Mouse (Mus musculus): ENCODE results near the gene Klf6.
A peak's percentile ranks its signal among the peaks of the same experiment; 100 is the strongest.

Gene Klf6

DNA sequence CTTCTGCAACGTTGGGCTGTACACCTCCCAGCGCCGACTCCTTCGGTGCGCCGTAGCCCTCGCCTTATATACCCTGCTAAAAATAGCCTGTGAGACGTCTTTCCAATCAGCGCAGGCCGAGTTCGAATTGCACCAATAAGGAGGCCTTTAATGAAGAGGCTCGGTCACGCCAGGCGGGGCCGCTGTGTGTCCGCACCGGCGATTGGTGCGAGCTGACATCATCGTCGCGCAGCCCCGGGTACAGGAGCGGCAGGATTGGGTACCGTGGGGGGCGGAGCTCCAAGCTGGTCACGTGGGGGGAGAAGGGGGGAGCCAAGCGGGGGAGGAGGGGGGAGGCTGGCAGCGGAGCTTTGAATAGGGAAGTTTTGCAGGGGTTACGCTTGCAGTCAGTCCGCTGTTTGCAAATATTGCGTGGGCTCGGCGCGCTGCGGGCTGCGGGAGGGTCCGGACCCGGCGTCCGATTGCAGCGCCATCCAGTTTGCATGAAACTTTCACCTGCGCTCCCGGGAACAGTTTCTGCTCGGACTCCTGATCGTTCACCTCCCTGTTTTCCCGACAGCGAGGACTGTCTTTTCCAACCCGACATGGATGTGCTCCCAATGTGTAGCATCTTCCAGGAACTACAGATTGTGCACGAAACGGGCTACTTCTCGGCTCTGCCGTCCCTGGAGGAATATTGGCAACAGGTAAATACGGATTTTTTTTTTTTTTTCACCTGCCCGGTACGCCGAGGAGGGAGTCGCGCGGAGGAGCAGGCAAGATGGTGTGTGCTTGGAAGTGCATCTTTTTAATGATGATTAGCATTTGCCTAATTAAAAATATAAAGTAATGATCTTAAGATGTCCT lies at the start of gene Klf6:
Klf6 (plus strand) TSS at position 326 of the 846 bp plus-strand sequence.
- DNase-seq (ENCODE audit: low read depth) = peak; percentile 97

DNA sequence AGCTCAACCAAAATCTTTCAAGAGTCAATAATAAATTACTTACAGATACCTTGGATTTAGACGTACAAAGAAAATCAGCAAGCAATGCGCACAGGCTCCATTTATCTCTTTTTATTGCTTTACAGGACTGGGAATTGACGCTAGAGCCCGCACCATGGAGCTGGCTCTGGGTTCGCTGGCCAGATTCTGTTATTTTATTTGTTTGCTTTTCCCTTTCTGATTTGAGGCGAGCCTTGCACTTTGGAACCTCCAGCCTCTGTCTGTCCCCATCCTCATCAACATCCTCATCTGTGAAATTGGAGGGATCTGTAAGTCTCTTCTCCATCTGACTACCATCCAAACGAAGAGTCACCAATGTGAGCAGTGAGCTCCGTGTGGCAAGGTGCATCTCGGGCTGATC lies 47.8 kb upstream of the Klf6 start:
- DNase-seq (ENCODE audit: low read depth) = no peak

DNA sequence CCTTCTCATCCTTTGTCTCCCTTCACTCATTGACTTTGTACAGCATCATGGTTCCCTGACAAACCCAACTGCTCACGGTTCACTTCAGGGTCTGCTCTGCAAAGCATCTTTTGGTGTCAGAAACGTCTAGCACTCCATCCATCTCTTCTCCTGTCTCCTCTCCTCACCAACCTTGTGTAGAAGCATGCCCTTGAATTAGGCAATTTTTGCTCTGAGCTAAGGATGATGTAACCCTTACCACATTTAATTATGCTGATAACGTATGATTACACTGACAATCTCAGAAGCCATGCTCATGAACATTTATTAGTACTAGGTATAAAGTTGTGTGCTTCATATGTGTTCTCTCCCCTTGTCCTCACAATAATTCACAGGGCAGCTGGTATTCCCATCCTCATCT lies 44.0 kb upstream of the Klf6 start:
- DNase-seq (ENCODE audit: low read depth) = peak; percentile 18

DNA sequence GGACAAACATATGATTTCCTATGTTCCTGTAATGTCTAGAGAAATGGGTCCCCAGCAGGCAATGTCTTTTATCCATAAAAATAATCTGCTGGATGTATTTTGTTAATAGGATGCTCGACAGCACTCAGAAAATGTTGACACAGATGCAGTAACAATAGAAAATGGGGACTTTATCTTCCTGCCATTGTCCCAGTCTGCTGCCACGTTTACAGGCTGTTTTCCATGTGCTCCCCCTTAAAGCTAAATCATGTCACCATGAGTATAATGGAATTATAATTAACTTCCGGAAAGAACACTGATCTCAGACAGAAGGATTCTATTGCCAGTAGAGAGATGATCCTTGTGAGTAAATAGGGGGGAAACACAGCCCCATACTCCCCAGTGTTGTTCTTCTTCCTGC lies 42.1 kb upstream of the Klf6 start:
- DNase-seq (ENCODE audit: low read depth) = no peak

DNA sequence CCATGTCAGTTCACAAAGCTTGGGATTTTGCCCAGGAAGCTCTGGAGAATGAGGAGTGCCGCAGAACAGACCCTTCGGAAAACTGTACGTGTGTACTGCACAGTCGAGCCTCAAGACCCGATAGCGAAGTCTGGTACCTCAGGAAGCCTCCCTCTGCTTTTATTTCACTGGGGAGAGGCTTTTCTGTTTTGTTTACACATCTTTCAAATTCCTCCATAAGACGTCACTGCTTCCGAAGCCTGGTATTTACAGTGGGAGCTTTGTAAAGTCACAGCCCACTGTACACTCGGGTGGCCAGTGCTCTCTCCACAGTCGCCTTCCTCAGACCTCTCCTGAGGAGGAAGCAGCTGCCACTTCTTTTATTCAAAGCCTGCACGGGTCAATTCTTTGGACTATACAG lies 38.7 kb upstream of the Klf6 start:
- DNase-seq (ENCODE audit: low read depth) = no peak

DNA sequence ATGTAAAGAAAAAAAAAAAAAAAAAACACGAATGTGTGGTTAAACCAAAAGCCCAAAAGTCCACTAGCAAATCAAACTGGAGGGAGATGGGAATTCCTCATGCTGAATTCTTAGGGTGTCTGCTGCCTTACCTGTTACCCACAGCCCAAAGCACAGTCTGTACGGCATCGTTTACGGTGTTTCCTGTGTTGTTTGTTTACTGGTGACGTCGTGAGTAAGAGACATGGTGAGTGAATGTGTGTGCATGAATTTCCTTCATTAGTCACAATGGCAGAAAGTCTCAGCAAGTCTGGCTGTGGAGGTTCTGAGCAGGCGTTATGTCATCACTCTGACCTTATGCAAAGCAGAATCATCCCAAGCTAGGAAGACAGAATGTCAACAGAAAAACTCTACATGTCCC lies 38.1 kb upstream of the Klf6 start:
- DNase-seq (ENCODE audit: low read depth) = no peak

DNA sequence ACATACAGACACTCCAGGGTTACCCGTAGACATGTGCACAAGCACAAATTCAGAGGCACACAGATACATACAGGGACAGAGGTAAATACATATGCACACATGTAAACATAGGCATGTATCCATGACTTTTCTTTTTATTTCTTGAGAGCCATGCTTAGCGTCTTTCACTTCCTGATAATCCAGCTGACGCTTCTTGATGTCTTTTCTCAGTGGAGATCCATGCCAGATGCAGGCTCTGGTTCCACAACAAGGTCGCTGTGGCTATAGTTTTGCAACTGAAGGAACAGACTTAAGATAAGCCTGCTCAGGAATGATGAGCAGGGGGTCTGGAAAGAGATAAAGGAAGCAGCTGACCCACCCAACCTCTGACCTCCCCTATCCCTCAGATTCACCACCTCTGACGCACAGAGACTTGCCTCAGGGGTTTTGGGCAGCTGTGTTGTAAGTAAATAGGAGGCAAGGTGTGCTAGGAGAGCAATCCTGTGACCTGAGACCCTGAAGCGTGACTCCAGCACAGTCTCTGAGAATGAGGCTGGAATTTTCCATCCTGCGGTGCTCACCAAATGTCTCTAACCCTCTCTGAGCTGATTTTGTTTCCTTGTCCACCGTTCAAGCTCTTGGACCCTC lies 37.0 kb upstream of the Klf6 start:
- DNase-seq (ENCODE audit: low read depth) = no peak

DNA sequence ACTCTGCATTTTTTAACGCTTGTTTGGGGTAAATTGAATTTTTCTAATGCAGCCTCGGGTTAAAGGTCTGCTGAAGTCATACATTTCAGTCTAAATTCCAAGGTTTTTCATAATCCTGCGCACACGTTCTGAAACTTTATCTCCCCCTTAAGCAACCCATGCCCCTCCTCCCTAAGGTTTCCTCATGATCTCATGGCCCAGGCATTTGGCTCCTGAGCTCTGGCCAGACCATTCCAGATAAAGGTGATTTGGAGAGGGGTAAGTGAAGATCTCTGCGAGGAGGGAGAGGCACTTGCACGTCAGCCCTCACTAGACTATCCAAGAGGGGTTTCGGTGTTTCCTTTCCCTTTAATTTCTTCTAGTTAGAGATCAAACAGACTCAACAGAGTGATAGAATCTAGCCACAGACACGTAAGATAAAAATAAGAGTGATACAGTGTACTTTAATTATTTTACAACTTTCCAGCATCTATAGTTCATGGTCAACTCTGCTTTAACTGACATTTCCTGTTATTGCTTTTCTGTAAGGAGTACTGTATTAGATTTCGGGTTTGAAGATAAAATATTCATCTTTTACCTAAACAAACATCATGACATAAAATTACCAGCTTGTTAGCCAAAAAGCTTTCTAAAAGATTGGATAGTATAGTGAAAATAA lies 35.0 kb upstream of the Klf6 start:
- DNase-seq (ENCODE audit: low read depth) = no peak

DNA sequence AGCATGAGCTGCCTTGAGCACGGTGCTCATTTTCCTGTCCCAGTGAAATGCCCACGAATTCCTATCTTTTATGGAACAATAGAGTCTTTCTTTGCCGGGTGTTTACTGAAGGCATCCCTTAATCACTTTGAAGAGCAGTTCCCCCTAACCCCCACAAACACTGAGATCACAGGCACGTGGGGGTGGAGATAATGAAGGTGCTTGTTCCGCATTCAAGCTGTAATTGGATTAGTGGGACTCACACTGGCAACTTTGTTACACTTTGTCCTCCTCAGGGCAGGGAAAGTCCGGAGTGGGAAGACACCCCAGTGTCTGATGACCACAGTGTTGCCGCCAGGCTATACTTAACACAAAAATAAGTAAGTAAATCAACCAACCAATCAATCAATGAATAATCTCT lies 29.3 kb upstream of the Klf6 start:
- no peak for DNase-seq (ENCODE audit: low read depth)

DNA sequence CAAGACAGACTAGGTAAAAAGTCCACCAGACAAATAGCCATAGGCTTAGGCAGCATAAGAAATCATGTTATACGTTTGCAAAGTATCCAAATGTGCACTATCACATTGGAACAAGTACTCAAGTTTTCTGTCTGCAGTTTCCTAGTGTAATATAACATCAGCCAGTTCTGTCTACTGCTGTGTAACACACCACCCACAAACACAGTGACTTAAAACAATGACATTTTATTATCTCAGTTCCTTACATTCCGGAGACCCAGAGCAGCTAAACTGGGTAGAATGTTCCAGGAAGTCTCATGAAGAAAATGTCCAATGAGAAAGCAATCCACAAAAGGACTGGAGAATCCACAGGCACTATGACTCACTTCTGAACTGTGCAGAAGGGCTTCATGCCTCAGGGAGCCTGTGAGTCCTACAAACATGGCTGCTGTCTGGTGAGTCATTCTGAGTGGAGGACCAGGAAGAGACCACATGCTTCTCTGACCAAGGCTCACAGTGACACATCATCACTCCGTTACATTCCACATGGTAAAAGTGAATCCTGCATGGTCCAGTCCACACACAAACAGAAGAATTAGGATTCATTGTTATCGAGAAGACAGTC lies 24.0 kb upstream of the Klf6 start:
- peak; percentile 89 for DNase-seq (ENCODE audit: low read depth)

DNA sequence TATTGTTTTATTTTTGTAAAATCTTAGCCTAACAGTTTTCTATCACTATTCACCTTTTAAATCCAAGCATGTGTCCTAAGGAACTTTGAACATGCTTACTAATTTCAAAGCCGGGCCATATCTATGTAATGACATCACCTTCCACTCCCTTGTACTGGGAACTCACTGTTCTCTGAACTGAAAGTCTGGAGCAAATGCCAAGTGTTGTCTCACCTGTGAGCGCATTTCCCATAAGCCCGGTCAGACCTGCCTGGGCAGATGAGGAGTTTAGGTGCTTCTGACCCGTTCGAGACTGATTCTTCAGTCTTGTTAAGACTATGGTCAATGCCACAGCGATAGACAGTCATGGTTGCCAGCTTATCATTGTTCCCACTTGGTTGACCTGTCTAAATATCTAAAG lies 19.9 kb upstream of the Klf6 start:
- DNase-seq (ENCODE audit: low read depth) = no peak

DNA sequence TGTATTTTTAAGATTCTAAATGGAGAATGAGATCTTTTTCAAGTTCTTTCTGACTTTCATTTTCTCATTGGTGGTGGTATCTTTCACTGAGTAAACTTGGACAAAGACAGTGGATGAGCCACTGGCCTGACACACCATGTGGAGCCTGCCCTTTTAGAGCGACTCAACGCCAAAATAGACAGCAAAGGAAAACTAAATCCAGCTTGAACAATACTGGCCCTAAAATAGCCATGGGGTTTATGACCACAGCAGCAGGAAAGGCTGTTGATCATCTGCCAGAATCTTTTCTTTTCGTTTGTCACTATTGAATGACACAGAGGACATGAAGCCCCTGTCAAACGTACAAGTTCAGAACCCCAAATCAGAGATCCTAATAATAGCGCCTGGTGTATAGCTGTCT lies 18.4 kb upstream of the Klf6 start:
- DNase-seq (ENCODE audit: low read depth) = peak; percentile 64

DNA sequence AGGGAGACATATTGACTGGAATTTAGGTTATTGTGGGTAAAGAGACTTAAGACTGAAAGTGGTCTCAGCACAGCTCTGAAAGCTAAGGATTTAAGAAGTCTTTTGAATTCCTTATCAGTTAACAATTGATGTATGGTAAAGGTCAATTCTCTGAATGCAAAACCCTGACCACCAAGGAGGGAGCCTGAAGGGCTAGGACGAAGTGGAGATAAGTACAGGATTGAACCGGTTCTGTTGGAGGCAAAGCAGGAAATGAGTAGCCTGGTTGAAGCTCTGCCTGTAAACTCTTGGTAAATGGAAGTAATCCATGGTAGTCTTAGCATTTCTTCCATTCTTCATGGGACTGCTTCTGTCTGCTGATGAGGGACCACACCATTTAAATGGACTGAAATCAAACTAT lies 17.5 kb upstream of the Klf6 start:
- peak; percentile 68 for DNase-seq (ENCODE audit: low read depth)

DNA sequence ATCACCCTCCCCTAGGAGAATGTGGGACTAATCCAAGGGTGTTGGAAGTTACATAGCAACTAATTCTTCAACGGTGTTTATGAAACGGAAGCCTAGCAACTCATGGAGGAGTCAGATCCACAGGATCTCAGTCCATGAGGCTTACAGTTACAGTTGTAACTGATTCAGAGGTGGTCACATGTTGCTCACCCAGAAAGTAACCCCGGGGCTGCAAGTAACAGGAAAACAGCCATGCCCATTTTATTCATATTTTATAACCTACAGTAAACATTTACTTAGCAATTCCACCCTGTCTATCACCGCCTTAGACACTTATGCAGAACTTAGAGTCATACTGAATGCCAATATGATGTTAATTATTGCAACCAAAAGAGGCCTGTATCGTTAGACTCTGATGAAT lies 16.9 kb upstream of the Klf6 start:
- DNase-seq (ENCODE audit: low read depth) = peak; percentile 21

DNA sequence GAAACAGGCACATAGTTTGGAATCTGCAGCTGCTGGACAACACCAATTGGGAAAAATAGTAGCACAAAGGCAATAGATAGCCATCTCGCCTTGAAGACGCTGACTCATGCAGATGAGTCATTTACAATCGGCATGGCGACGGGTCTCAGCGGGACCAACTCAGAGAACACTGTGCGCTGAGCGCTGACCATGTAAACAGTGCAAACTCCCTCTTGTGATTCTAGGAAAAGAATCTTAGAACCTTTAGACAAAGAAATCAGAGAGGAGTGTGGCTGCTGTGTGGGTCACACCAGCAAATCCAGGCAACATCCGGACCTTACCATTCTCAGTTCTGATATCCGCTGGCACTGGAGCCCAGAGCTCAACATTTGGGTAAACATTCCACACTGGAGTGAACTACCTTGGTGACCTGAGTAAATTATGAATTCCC lies 16.1 kb upstream of the Klf6 start:
- DNase-seq (ENCODE audit: low read depth) = peak; percentile 92

DNA sequence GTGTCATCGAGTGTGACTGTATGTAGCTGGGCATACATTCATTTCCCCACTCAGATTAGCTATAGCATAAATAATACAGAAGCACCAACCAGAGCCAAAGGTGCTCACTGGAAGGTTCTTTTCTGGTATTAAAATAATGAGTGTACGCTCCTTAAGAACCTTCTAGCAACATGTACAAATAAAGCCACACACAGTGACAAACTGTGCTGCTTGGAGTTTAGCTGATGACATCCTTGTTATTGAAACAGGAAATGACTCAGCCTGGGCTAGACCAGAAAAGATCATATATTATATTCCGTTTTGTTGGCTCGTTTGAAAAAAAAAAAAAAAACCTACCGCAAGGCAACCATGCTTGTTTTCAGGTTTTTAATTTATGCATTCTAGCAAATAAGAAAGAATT lies 15.7 kb upstream of the Klf6 start:
- peak; percentile 98 for DNase-seq (ENCODE audit: low read depth)

DNA sequence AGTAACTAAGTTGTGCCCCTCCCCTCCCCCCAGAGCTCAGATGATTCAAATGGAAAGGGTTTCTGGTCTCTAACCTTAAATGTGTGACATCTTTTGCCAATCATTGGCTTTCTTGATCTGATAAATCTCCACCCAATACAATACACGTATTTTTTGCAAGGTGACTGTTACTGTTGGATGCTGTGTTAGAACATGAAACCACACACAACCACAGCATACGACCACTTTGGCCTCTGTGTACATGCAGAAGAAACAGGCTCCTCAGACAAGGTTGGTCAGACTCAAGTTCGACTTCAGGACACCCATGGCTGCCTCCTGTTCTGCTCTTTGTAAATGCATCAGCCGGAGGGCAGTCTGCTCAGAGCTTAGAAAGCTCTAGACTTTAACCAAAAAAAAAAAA lies 14.4 kb upstream of the Klf6 start:
- peak; percentile 37 for DNase-seq (ENCODE audit: low read depth)

DNA sequence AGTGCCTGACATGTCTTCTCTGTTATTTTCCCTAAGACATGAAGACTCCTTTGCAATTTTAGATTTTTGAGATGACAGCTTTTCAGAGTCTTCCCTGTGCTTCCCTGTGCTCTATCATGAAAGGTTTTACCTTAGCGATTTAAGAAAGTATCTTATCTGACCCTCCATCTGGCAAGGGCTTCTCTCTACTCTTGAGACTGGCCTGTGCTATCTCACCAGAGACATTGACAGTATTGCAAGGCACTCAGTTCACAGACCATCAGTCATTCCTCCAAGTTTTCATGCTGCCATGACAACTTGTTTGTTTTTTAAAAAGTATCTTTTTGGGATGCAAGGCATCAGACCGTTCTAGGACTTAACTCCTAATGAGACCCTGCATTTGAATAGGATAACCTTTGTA lies 13.5 kb upstream of the Klf6 start:
- no peak for DNase-seq (ENCODE audit: low read depth)

DNA sequence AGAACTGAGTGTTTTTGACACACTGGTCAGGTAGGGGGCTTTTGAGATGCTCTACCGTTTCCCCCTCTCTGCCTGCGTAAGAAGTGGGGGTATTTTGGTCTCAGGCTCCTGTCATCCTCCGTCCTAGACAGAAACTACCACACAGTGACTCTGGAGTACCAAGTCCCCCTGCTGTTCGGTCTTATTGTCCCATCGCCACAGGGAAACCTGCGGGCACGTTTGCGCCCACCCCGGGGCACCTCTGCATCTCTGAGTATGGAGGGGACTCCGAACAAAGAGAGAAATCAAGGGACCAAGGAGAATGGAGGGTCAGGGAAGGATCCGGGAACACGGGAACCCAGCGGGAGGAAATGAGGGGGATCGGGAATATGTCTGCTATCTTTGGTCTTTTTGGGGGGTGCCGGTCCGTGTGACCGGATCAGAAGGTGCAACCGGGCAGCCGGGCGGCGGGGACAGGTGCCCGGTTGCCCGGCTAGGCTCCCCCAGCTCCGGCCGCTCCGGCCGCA lies 578 bp upstream of the Klf6 start:
- DNase-seq (ENCODE audit: low read depth) = peak; percentile 64

DNA sequence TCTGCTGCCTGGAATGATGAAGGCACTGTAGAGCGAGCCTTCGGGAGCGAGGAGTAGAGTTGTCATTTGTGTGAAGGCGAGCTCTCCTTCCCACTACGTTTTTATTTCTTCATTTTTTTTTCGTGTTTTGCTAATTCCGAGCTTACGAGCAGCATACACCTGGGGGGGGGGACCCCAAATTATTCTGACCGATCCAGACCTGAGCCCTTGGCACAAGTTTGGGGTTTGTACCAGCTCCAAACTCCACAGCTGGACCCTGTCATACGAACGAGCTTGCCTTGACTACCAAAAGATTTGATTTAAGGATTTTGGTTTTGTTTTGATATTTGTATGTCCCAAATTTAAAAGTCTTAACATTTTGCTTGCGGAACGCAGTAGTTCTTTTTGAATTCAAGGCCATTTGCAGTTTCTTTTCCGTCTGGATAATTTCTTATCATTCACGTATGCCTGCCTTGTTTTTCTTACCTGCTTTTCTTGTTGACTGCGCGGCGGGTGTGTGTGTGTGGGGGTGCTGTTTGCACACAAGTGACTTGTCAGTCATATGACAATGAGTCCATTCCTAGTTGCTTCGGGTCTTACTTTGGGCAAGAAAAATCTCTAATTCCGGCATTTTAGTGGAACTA lies 832 bp downstream of the Klf6 start:
- DNase-seq (ENCODE audit: low read depth) = peak; percentile 74

DNA sequence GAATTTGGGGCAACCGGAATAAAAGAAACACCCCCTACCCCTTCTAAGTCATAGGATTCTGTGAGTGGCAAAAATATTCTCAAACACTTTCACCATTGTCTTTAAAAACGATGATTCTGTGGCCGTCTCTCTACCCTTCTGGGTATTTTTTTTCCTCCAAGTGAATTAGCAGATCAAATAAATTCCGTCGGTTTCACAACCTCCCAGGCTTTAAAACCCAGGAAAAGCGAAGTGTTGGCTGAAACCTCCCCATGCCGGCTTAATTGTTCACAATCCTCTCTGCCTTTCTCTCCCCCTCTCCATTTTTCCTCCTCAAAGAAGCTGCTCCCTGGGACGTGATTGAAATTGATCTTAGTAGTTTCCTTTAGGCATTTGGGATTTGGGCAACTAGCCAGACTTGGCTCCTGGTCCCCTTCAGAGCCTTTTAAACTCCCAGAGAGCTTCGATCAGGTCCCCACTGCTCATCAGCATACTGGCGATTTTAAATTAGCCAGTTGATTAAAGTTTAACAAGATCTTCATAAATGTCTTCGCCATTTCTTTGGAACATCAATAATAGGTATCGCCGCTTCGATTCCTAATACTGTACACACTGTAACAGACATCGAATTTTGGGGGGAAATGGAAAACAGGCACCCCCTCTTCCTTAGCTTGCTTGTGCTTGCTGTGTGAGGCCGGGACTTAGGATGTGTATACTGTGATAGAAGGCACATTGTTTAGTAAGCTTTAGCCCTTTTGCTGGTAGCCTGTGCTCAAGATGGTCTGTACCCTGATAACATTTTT lies 1.5 kb downstream of the Klf6 start:
- no peak for DNase-seq (ENCODE audit: low read depth)

Data from 416B (cell line).